Mouse (Mus musculus): ENCODE results near the gene Cd79a.

Gene Cd79a

GRCm38 (mm10) chr7:24897224-24897623 lies at the start of gene Cd79a:
Cd79a (plus strand) TSS chr7:24897381.
- DNase-seq (ENCODE audit: low read depth, low spot score) = no peak

- no peak for DNase-seq (ENCODE audit: low read depth, low spot score)
Measured at GRCm38 (mm10) chr7:24850162-24850561, 47.0 kb upstream of the Cd79a start.

GRCm38 (mm10) chr7:24850899-24851303 lies 46.3 kb upstream of the Cd79a start:
- no peak for DNase-seq (ENCODE audit: low read depth, low spot score)

GRCm38 (mm10) chr7:24851596-24852325 lies 45.4 kb upstream of the Cd79a start:
- DNase-seq (ENCODE audit: low read depth, low spot score) = no peak

DNA sequence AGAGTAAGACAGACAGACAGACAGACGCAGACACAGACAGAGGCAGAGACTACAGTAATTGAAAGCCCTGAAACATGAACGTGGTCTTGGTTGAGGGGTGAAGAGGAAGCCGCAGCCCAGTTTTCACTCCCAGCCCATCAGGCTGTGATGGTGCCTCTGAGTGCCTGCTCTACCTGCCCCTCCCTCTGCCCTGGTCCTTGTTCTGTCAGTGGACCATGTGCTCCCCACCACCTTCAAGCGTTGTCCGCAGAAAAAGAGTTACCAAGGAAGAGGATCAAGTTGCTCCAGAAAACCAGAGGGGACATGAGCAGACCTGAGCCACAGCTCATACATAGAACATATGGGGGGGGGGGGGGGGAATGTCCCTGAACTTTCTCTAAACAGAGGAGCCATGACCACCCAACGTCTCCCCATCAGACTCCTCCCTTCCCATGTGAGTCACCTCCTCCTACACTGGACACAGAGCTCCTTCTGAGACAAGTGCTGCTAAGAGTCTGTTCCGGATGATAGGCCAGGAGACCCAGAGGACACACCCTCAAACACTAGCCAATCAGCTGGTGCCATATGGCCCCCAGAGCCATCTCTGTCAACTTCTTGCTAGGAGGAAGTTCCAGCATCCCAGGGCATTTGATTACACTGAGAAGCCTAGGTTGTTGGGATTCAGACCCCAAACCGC lies 44.5 kb upstream of the Cd79a start:
- no peak for DNase-seq (ENCODE audit: low read depth, low spot score)

DNA sequence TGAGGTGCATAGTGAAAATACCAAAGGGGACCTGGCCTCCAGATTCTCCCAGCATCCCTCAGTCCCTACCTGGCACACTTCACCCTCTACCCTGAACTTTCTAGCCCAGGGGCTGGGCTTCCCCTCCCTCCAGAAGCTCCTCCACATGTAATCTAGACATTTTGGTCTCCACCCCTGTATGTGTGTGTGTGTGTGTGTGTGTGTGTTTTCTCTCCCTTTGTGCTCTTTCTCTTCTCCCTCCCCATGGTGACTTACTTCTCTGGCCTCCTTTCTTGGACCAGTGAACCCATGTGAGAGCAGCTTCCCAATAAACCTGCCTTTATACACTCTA lies 44.0 kb upstream of the Cd79a start:
- DNase-seq (ENCODE audit: low read depth, low spot score) = no peak

DNA sequence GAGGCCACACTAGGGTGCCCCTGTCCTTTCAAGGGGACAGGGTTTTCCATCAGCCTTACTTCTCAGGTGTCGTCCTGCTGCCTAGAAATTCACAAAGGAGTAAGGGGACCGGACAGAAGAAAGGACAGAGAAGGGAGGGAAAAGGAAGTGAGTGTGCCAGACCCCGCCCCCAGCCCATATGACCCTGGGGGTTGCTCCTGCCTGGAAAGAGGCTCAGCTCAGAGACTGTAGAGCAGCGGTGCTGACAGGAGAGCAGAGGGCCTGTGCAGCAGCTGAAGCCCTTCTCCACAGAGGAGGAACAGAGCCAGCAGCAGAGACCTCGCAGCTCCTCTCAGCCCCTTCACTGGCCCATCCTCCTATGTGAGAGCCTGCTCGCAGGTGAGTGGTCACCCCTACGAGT lies 43.5 kb upstream of the Cd79a start:
- DNase-seq (ENCODE audit: low read depth, low spot score) = no peak

DNA sequence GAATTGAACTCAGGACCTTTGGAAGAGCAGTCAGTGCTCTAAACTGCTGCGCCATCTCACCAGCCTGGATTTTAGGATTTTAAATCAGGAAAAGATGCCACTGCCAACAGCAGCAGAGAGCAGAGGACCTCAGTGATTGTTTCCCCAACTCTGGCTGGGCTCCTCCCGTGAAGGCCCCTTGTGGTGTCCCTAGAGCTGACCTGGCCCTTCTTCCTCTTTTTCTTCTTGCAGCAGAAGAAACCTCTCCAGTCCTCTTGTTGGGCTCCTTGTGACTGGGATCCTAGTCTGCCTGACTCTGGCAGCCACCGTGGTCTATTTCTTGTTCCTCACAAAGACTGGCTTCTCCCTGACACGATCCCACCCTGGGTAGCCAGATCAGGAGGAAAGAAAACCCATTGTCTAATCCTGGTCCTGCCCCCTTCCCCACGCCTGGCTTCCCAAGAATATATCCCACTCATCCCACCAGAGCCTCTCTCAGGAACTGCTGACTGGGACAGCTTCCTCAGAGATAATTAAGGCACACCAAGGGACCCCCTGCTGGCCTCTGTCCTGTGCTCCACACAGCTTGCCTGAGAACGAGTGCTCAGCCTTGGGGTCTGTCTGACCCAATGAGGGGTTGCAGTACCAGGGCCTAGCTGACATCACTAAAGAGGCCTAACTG lies 40.6 kb upstream of the Cd79a start:
- DNase-seq (ENCODE audit: low read depth, low spot score) = no peak

DNA sequence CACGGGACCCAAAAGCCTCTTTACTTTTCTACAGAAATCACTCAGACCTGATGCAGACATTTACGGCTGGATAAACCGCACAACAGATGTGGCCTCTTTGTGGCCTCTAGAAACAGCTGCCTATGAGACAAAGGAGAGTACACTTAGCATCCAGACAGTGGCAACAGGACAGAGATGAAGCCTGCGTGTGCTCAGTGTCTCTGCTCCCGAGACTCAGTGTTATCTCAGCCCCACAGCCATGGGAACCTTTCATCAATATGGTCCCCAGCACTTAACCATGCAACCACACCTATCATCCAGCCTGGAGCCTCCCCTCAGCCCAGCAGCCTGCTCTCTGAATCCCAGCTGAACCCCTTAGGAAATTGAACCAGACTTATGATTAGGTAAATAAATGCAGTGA lies 37.9 kb upstream of the Cd79a start:
- DNase-seq (ENCODE audit: low read depth, low spot score) = no peak

- DNase-seq (ENCODE audit: low read depth, low spot score) = no peak
Measured at GRCm38 (mm10) chr7:24861913-24862312, 35.3 kb upstream of the Cd79a start, which contains the start of gene Gm9844. Gm9844 (plus strand) TSS chr7:24862213.

DNA sequence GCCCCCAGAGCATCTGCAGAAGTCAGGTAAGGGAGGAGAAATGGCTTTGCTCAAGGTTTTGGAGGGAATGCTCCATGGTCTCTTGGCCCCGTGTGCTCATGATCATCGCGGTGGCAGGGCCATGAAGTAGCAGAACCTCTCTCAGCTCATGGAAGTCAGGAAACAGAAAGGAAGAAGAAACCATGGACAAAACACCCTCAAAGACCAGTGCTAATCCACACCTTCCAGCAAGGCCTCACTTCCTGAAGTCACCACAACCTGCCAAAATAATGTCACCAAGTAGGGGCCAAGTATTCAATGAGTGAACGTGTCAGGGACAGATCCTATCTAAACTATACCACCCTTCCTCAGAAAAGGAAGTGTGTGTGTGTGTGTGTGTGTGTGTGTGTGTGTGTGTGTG lies 34.3 kb upstream of the Cd79a start:
- no peak for DNase-seq (ENCODE audit: low read depth, low spot score)

- DNase-seq (ENCODE audit: low read depth, low spot score) = no peak
Measured at GRCm38 (mm10) chr7:24864156-24864555, 33.0 kb upstream of the Cd79a start.

- DNase-seq (ENCODE audit: low read depth, low spot score) = no peak
Measured at GRCm38 (mm10) chr7:24869080-24869479, 28.1 kb upstream of the Cd79a start.

DNA sequence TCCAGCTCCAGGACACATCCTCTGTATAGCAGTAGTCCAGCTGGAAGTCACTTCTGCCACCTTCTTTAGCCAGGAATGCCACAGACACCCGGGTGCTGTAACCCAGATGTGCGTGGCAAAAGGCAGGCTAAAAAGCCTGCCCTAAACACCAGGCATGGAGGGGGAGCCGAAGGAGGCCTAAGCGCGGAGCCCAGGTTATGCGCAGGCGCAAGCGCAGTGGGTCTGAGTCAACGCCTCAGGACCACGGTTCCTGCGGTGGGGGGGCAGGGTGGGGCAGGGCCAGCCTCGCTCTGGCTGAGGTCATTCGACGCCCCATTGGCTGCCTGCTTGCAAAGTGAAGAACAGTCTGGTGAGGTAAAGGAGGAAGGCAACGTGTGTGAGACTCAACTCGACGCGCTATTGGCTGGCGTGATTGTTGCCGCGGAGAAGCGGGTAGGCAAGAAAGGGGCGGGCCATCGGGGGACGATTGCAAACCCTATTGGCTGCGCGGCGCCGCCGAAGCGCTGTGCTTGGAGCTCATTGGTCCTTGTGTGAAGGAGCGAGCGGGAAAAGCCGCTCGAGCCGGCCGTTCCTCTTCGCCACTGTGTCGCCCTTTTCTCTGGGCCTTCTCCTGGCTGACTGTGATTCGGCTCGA lies 27.5 kb upstream of the Cd79a start, which contains the start of the genes Lypd4 and Dmrtc2:
Gene Lypd4, minus strand, starts transcription at position 410 of the 634 bp plus-strand sequence.
Gene Dmrtc2, plus strand, starts transcription at position 526 of the 634 bp plus-strand sequence.
- no peak for DNase-seq (ENCODE audit: low read depth, low spot score)

DNA sequence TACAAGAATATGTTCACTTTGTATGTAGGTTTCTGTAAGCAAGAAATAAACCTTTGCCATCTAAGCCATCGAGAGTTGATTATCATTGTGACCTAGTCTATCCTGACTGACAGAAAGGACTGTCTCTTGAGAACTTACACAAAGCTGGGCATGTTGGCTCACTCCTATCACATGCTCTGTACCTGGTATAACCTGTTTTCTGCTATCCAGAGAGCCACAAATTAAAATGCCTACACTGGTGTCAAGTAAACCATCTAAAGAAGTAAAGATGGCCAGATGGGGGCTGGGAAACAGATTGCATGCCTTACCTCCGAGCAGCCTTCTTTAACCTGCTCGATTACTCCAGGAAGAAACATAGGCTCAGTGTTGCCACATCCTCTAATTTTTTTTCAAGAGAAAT lies 19.6 kb upstream of the Cd79a start:
- no peak for DNase-seq (ENCODE audit: low read depth, low spot score)

DNA sequence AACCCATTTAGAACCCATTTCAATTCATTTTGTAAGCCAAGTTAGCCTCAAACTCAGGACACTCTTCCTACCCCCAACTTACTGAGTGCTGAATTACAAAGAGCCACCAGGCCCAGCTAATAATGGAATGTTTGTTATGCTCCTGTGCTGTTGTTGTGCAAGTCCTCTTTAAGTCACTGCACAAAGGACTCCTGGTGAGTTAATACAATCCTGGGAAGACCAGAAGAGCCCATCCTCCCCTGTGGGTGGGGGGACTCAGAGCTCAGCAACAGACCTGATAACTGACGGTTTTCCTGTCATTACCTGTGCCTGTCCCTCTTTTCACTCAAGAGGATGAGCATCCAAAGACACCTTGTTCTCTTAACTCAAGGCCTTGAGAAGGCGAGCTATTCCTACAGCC lies 17.6 kb upstream of the Cd79a start:
- no peak for DNase-seq (ENCODE audit: low read depth, low spot score)

- no peak for DNase-seq (ENCODE audit: low read depth, low spot score)
Measured at GRCm38 (mm10) chr7:24882416-24883199, 14.6 kb upstream of the Cd79a start.

- DNase-seq (ENCODE audit: low read depth, low spot score) = peak; percentile 99
Measured at GRCm38 (mm10) chr7:24883896-24884692, 13.1 kb upstream of the Cd79a start, which contains the start of gene Rps19. Rps19 (plus strand) TSS chr7:24884371.

- DNase-seq (ENCODE audit: low read depth, low spot score) = no peak
Measured at GRCm38 (mm10) chr7:24884693-24885291, 12.4 kb upstream of the Cd79a start.
